Mouse (Mus musculus) cortical plate, adult 2 months (tissue): Measurements from ENCODE around the gene Tmem230.

Source experiments
- CTCF ChIP-seq: fragments of 200-500 bp; IDR thresholded peaks from 2 replicates; pipeline ENCODE4 v1.5.1; 2011; ENCODE audit warnings: mild to moderate bottlenecking, control low read depth, low read length; ENCODE audit not compliant: insufficient read depth; ENCODE audit errors: extremely low read depth
- POLR2A ChIP-seq: fragments of 200-500 bp; IDR thresholded peaks from 2 replicates; pipeline ENCODE4 v1.6.1; 2011; ENCODE audit warnings: mild to moderate bottlenecking, low read length, control low read depth; ENCODE audit not compliant: insufficient read depth; ENCODE audit errors: extremely low read depth

- no peak for TF ChIP-seq CTCF
- no peak for TF ChIP-seq POLR2A
Measured at GRCm38 (mm10) chr2:132266086-132266485, 18.5 kb upstream of the Tmem230 start.
